Mouse (Mus musculus) embryonic facial prominence, embryonic 12.5 days (tissue): ENCODE data around the gene Zfp882. TPM values are rescaled to one million over a fixed set of nuclear protein-coding genes. Genes with fewer than 3 reads are reported as not detected.
"Not testable (repeated sequence)": the region's sequence is repeated elsewhere in the genome, so short reads cannot be mapped to it uniquely, and the experiment has no call there.

Experiments used
- ATAC-seq: fragments of 200-750 bp; cut with Nextera tagmentation; 2 replicates; pipeline ENCODE4 v1.8.0; 2017; ENCODE audit not compliant: insufficient number of reproducible peaks, insufficient read depth, low FRiP score, low TSS enrichment
- H3K27ac ChIP-seq: fragments of 300-500 bp; sonication (generic); 2 replicates; pipeline ENCODE4 v1.5.1; 2016; ENCODE audit warnings: mild to moderate bottlenecking
- H3K27me3 ChIP-seq: fragments of 300-500 bp; sonication (generic); 2 replicates; pipeline ENCODE4 v1.6.1; 2016; ENCODE audit warnings: mild to moderate bottlenecking, moderate library complexity
- H3K36me3 ChIP-seq: fragments of 300-500 bp; sonication (generic); 2 replicates; pipeline ENCODE4 v1.6.1; 2016; ENCODE audit warnings: mild to moderate bottlenecking
- H3K4me1 ChIP-seq: fragments of 300-500 bp; sonication (generic); 2 replicates; pipeline ENCODE4 v1.6.1; 2016
- H3K4me2 ChIP-seq: fragments of 300-500 bp; sonication (generic); replicated peaks from 2 replicates; pipeline ENCODE4 v1.6.1; 2016; ENCODE audit warnings: mild to moderate bottlenecking, moderate library complexity
- H3K4me3 ChIP-seq: fragments of 300-500 bp; sonication (generic); 2 replicates; pipeline ENCODE4 v1.5.1; 2016; ENCODE audit warnings: mild to moderate bottlenecking
- H3K9ac ChIP-seq: fragments of 300-500 bp; sonication (generic); 2 replicates; pipeline ENCODE4 v1.6.1; 2016; ENCODE audit warnings: mild to moderate bottlenecking, moderate library complexity
- H3K9me3 ChIP-seq: fragments of 300-500 bp; sonication (generic); 2 replicates; pipeline ENCODE4 v1.6.1; 2016; ENCODE audit warnings: mild to moderate bottlenecking, moderate library complexity
- WGBS: fragments of 180-500 bp; shearing (Covaris S2); methylation state at CpG from one replicate; pipeline ENCODE4 v1.1.7; 2016; 5-methylcytosine and 5-hydroxymethylcytosine counted together
- polyA plus RNA-seq: library from polyadenylated mRNA; unstranded; fragments of >200 nt; fragmentation: Nextera tagmentation; extraction: Ambion mirVana; gene quantifications from 2 replicates; pipeline ENCODE4 v1.2.1, GENCODE M21; 2016

Gene Zfp882
- 10.7 and 11.4 TPM in 2 replicates for polyA plus RNA-seq

DNA sequence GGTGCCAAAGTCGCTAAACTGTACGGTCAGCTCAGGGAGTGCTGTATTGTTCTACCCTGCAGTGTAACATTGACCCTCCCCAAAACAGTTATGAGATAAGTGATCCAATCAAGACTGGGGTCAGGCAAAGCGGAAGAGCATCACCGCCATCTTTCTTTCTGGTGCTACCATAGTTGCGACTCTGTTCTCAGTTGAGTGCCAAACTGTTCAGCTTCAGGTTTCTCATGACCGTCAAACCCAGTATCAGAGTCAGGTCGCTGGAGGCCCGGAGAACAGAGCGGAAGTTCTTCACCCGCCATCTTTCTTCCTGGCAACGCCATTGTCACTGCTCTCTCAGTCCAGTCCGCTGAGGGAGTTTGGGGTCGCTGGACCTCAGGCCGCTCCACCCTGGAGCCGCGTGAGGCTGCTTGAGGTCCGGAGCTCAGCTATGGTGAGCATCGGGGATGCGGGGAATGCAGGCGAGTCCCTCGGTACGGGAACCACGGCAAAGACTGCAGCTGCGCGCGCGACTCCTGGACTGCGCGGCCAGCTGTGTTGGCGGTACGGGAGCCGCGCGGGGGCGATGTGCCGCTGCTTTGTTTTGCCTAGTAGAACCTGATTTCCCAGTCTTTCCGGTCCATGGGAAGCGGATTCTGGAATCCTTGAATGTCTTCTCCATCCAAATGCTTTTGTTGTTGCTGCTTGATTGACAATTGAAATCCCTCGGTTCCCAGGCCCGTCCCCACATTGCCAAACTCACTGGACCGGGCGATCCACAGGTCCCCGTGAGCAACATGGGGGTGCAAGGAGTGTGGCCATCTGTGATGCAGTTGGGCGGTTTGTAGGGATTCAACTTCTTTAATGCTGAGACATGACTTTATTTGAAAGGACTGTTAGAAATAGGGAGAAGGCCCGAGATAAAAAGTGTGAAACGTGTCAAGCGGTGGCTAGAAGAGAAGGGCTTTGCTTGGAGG, at the start of gene Zfp882, which contains the start of gene Zfp617:
Gene Zfp882, plus strand, starts transcription at position 300 of the 953 bp plus-strand sequence.
Gene Zfp617, plus strand, starts transcription at position 327 of the 953 bp plus-strand sequence.
- H3K9ac ChIP-seq: peak within 1 kb of the TSS; percentile 91
- H3K9me3 ChIP-seq: no peaks in the 10 kb centered on the region
- 6% methylated on average over 47 of the region's 47 CpGs for WGBS
- ATAC-seq: peak; percentile 94
- H3K4me2 ChIP-seq: peak within 1 kb of the TSS; percentile 50
- H3K4me3 ChIP-seq: peak within 1 kb of the TSS; percentile 71
- peak within 1 kb of the TSS; percentile 97 for H3K27ac ChIP-seq
- no peaks in the 10 kb centered on the region for H3K27me3 ChIP-seq
- peaks cover 3% of the 10 kb centered on the region for H3K36me3 ChIP-seq
- H3K4me1 ChIP-seq: no peaks in the 10 kb centered on the region

DNA sequence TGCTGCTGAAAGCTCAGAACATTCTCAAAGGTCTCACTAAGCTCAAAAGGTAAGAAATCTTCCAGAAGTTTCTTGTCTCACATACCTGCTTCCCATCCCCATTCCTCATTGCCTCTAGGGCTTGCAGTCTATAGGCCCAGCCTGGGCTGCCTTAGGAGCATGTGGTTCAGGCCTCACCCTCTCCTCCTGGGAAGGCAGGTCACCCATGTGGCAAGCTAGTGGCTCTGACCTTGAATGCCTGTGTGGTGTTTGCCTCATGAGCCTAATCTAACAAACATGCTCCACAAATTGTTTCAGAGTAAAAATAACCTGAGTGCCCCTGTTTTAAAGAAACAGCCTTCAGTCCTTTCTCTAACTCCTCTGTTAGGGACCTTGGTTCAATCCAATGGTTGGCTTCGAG, 46.9 kb upstream of the Zfp882 start:
- not testable (repeated sequence) for H3K9ac ChIP-seq, H3K4me3 ChIP-seq, H3K27me3 ChIP-seq, H3K4me2 ChIP-seq, H3K36me3 ChIP-seq, H3K4me1 ChIP-seq, ATAC-seq, H3K9me3 ChIP-seq, H3K27ac ChIP-seq
- WGBS: 71% methylated on average over 1 of the region's 1 CpGs

DNA sequence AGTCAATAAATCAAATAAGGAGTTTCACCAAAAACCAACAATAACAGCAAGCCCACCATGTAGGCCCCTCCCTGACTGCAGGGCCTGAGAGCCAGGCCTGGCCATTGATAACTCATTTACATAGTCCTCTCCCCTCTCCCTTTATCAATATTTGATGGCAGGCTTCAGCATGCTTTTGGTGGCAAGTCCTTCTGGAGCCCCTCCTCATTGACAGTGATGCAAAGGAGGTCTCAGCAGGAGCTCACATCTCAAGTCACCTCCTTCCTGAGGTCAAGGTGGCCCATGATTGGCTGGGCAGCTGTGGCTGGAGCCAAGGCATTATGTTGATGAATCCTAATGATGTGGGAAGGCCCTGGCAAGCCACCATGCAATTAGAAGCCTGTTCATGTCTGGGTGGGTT, 46.4 kb upstream of the Zfp882 start:
- not testable (repeated sequence) for H3K36me3 ChIP-seq, H3K4me3 ChIP-seq, H3K27ac ChIP-seq, H3K4me2 ChIP-seq, ATAC-seq, H3K9me3 ChIP-seq, H3K4me1 ChIP-seq, H3K9ac ChIP-seq, H3K27me3 ChIP-seq

DNA sequence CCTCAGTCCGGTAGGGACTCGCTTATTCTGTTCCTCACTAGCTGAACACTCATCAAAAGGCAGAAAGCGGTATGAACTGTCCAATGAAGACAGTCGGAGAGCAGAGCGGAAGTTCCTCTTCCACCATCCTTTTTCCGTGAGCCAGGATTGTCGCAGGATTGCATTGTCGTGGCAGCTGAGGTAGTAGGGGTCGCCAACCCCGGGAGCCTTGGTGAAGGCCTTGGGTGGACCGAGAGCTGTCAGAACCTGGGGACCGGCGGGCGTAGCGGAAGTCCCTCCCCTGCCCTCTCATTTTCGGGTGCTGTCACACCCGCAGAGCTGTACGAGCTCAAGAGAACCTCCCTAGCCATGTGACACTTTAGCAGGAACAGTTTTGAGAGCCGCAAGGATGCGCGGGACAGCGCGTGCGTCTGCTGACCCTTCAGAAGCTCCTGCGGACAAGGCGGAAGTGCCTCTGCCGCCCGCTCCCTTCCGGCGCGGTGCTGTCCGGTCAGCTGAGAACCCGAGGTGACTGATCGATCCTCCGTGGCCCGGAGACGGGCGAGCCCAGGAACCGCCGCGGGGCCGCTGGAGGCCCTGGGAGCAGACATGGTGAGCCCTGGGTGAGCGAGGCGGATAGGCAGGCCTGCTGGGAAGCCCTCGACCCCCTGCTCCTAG, 26.7 kb upstream of the Zfp882 start, which contains the start of gene Zfp709:
Gene Zfp709, plus strand, starts transcription at position 402 of the 657 bp plus-strand sequence.
- peak within 1 kb of the TSS; percentile 80 for H3K9ac ChIP-seq
- H3K4me2 ChIP-seq: peak within 1 kb of the TSS; percentile 88
- H3K27ac ChIP-seq: 0 out of 2 replicates have a peak within 1 kb of the TSS, but pooled peaks have one; percentile 52
- H3K36me3 ChIP-seq: peaks cover 21% of the 10 kb centered on the region
- 5% methylated on average over 45 of the region's 45 CpGs for WGBS
- H3K4me1 ChIP-seq: no peaks in the 10 kb centered on the region
- H3K9me3 ChIP-seq: peaks cover 20% of the 10 kb centered on the region; the same call in 1 of the 2 replicates
- ATAC-seq: peak; percentile 84
- peak within 1 kb of the TSS; percentile 74 for H3K4me3 ChIP-seq
- H3K27me3 ChIP-seq: no peaks in the 10 kb centered on the region

DNA sequence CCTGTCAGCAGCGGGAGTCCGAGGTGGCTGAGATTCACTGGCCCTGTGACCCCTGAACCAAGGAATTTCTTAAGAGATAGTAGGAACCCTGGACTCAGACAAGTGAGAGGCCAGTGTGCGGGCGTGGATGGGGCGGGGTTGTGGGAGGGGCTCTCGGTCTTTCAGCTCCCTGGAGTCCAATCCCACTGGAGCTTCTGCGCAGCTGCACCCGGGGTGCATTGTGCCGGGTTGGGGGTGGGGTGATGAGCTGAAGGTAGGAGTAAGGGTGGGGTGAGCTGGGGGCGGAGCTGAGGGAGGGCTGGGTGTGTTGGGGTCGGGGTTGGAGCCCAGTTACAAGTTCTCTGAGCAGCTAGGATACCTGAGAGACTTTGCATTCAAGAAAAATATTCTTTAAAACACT, 7.7 kb upstream of the Zfp882 start:
- not testable (repeated sequence) for H3K4me3 ChIP-seq, H3K27ac ChIP-seq, H3K4me2 ChIP-seq, H3K36me3 ChIP-seq, ATAC-seq, H3K9me3 ChIP-seq, H3K27me3 ChIP-seq, H3K4me1 ChIP-seq, H3K9ac ChIP-seq
- WGBS: 36% methylated on average over 11 of the region's 11 CpGs

DNA sequence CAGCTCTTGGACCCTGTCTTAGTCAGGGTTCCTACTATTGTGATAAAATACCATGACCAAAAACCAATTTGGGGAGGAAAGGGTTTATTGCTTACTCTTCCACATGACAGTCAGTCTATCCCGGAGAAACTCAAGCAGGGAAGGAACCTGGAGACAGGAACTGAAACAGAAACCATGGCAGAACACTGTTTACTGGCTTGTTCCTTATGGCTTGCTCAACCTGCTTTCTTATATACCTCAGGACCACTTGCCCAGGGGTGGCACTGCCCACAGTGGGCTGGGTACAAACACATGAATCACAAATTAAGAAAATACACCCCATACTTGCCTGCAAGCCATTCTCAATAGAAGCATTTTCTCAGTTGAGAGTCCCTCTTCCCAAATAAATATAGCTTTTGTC, 5.3 kb upstream of the Zfp882 start:
- H3K27ac ChIP-seq, H3K9ac ChIP-seq, H3K4me3 ChIP-seq, H3K4me1 ChIP-seq, H3K27me3 ChIP-seq, H3K36me3 ChIP-seq, ATAC-seq, H3K4me2 ChIP-seq, H3K9me3 ChIP-seq: not testable (repeated sequence)
- WGBS: 81% methylated on average over 1 of the region's 1 CpGs

DNA sequence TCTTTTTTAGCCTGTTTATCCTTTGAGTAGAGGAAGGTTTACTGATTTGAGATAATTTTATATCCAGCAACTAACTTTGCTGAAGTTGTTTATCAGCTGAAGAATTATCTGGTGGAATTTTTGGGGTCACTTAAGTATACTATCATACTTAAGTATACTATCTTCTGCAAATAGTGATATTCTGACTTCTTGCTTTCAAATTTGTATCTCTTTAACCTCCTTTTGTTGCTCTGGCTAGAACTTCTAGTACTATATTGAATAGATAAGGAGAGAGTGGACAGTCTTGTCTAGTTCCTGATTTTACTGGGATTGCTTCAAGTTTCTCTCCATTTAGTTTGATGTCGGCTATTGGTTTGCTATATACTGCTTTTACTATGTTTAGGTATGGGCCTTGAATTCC, 1.6 kb upstream of the Zfp882 start:
- H3K9ac ChIP-seq: no peak overlapping the region
- H3K4me3 ChIP-seq: no peak overlapping the region
- H3K9me3 ChIP-seq: no peaks in the 10 kb centered on the region
- no peak overlapping the region for H3K27ac ChIP-seq
- no peak overlapping the region for H3K4me2 ChIP-seq
- H3K27me3 ChIP-seq: no peaks in the 10 kb centered on the region
- H3K4me1 ChIP-seq: no peaks in the 10 kb centered on the region
- no peak for ATAC-seq
- H3K36me3 ChIP-seq: no peaks in the 10 kb centered on the region
- 95% methylated on average over 1 of the region's 1 CpGs for WGBS

DNA sequence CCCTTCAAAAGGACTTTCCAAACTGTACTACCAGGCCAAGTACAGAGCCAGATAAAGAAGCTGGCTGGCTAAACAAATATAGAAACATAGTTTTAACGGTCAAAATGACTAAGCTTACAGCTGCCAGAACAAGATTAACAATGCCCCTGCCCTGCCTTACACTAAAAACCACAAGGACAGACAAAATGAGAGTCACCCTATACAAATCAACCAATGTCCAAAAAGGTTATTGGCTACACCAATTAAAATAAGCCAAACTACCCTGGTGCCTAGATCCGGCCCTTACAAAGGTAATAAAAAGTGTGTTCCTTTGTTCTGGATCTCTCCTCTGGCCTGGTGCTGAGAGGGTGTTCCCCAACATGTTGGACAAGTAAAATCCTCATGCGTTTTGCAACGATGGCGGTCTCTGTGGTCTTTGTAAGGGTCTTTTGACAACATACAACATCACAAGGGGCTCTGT, 580 bp upstream of the Zfp882 start:
- no peaks in the 10 kb centered on the region for H3K36me3 ChIP-seq
- ATAC-seq: no peak
- WGBS: 94% methylated on average over 5 of the region's 5 CpGs
- no peaks in the 10 kb centered on the region for H3K27me3 ChIP-seq
- H3K27ac ChIP-seq: peak overlapping the region; percentile 97
- H3K4me1 ChIP-seq: no peaks in the 10 kb centered on the region
- no peak overlapping the region for H3K9ac ChIP-seq
- H3K4me3 ChIP-seq: peak overlapping the region; percentile 71
- peak overlapping the region; percentile 50 for H3K4me2 ChIP-seq
- H3K9me3 ChIP-seq: no peaks in the 10 kb centered on the region

DNA sequence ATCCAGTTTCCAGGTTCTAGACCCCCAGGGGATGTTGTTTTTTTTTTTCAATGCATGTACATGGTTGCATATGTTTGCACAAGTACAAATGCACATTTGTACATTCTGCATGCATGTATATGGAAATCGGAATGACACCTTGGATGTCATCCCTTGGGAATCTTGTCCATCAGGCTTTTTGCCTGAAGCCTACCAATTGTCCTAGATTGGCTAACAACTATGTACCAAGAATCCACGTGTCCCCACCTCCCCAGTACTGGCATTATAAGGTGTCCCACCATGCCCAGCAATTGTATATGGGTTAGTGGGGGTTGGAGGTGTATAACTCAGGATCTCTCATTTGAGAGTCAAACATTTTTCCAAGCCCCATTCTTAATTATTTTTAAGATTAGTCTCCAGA, 3.9 kb downstream of the Zfp882 start:
- no peak for ATAC-seq
- H3K9me3 ChIP-seq: no peaks in the 10 kb centered on the region
- no peak overlapping the region for H3K4me3 ChIP-seq

DNA sequence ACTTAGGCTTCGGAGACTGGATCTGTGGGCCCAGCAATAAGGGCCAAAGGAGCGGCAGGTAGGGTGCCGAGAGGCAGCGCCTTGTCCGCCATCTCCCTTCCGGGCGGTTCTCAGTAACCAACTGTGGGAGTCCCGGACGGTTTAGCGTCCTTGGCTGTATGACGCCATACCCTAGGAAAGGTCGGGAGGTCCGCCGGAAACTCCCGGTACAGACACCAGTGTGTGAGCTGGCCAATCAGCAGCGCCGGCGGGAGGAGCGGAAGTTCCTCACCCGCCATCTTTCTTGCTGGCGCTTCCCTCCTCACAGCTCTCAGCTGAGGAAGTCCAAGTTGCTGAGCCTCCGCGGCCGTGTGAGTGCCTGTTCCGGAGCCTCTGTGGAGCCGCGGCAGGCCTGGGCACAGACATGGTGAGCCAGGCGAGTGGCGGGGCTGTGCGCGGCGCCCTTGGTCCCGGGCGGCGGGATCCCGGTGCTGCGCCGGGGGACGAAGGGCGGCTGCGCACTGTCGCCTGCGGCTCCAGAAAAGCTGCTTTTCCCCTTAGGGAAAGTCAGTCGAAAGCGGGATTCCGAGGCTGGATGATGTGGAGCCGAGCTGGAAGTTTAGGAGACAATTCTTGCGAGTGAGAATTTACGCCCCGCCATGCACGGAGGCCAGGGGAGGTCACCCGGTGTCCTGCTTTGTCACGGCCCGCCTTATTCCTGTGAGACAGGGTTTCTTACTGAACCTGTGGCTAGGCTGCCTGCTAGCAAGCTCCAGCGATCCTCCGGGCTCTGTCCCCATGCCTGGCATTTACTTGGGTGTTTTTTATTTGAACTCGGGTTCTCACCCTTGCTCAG, 14.4 kb downstream of the Zfp882 start:
- Histone ChIP-seq H3K4me2 (peak overlapping the region; percentile 68), H3K9ac (peak overlapping the region; percentile 83), H3K36me3 (no peaks in the 10 kb centered on the region), H3K4me1 (peaks cover 7% of the 10 kb centered on the region), H3K4me3 (peak overlapping the region; percentile 72), H3K9me3 (no peaks in the 10 kb centered on the region), H3K27ac (peak overlapping the region; percentile 97), H3K27me3 (no peaks in the 10 kb centered on the region)
- peak; percentile 99 for ATAC-seq
- under 1% methylated on average over 57 of the region's 57 CpGs for WGBS

More for the DNA sequence above, 3.9 kb downstream of the Zfp882 start:
- no peak overlapping the region for H3K27ac ChIP-seq
- no peaks in the 10 kb centered on the region for H3K27me3 ChIP-seq
- H3K9ac ChIP-seq: no peak overlapping the region
- WGBS: 93% methylated on average over 2 of the region's 2 CpGs
- no peaks in the 10 kb centered on the region for H3K4me1 ChIP-seq
- no peak overlapping the region for H3K4me2 ChIP-seq
- H3K36me3 ChIP-seq: peaks cover 24% of the 10 kb centered on the region

DNA sequence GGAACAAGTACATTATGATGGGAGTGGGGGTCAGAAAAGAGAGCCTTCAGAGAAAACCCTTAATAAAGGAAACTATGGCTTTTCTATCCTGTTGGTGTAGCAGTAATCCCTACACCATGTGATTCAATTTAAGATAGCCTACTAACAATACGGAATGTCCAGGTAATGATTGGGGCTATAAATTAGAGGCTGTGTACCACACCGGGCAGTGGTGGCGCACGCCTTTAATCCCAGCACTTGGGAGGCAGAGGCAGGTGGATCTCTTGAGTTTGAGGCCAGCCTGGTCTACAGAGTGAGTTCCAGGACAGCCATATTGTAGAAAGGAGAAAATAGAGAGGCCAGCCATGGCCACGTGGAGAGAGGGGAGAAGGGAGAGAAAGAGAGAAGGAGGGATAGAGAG, 17.4 kb downstream of the Zfp882 start:
- peaks cover 7% of the 10 kb centered on the region for H3K4me1 ChIP-seq
- no peak overlapping the region for H3K4me2 ChIP-seq
- H3K27me3 ChIP-seq: no peaks in the 10 kb centered on the region
- 95% methylated on average over 5 of the region's 5 CpGs for WGBS
- no peak overlapping the region for H3K27ac ChIP-seq
- no peaks in the 10 kb centered on the region for H3K9me3 ChIP-seq
- H3K4me3 ChIP-seq: no peak overlapping the region
- H3K9ac ChIP-seq: no peak overlapping the region
- H3K36me3 ChIP-seq: peaks cover 19% of the 10 kb centered on the region
- no peak for ATAC-seq
